Mouse (Mus musculus) right cerebral cortex, postnatal 4 days (tissue): Measurements from ENCODE around the gene Mospd3.

Experiments
- DNase-seq: peaks from one replicate; pipeline ENCODE4 v3.0.0-alpha.2; 2022

The Mospd3 gene

GRCm38 (mm10) chr5:137600619-137601364, at the start of gene Mospd3:
Gene Mospd3, minus strand, starts transcription at chr5:137601058.
- peak; percentile 92 for DNase-seq

GRCm38 (mm10) chr5:137649669-137650571, 49.1 kb upstream of the Mospd3 start:
- no peak for DNase-seq

GRCm38 (mm10) chr5:137649251-137649650, 48.4 kb upstream of the Mospd3 start:
- DNase-seq = no peak

GRCm38 (mm10) chr5:137647827-137648601, 47.2 kb upstream of the Mospd3 start:
- DNase-seq = no peak

- DNase-seq = no peak
These were observed 44.8 kb upstream of the Mospd3 start, which contains the start of gene Irs3 for GRCm38 (mm10) chr5:137645652-137646091. Gene Irs3, minus strand, starts transcription at chr5:137645714.

GRCm38 (mm10) chr5:137645091-137645651, 44.3 kb upstream of the Mospd3 start:
- no peak for DNase-seq

- DNase-seq = no peak
These were observed 43.6 kb upstream of the Mospd3 start for GRCm38 (mm10) chr5:137644484-137644883.

- DNase-seq = no peak
These were observed 42.0 kb upstream of the Mospd3 start for GRCm38 (mm10) chr5:137642886-137643285.

- no peak for DNase-seq
These were observed 40.2 kb upstream of the Mospd3 start, which contains the start of gene Sap25 for GRCm38 (mm10) chr5:137641054-137641453. Gene Sap25, plus strand, starts transcription at chr5:137641334.

- DNase-seq = no peak
These were observed 38.6 kb upstream of the Mospd3 start for GRCm38 (mm10) chr5:137639472-137639871.

- no peak for DNase-seq
These were observed 32.7 kb upstream of the Mospd3 start for GRCm38 (mm10) chr5:137633397-137634084.

GRCm38 (mm10) chr5:137631591-137631990, 30.7 kb upstream of the Mospd3 start:
- DNase-seq = no peak

- DNase-seq = no peak
These were observed 30.3 kb upstream of the Mospd3 start for GRCm38 (mm10) chr5:137631171-137631570.

GRCm38 (mm10) chr5:137630602-137631001, 29.7 kb upstream of the Mospd3 start:
- DNase-seq = no peak

GRCm38 (mm10) chr5:137629906-137630545, 29.2 kb upstream of the Mospd3 start:
- no peak for DNase-seq

- peak; percentile 44 for DNase-seq
These were observed 28.5 kb upstream of the Mospd3 start for GRCm38 (mm10) chr5:137629306-137629721.

GRCm38 (mm10) chr5:137628498-137629305, 27.8 kb upstream of the Mospd3 start, which contains the start of the genes Fbxo24, Lrch4 and Gm20605:
Gene Fbxo24, minus strand, starts transcription at chr5:137629002.
Gene Lrch4, plus strand, starts transcription at chr5:137629121.
Gene Gm20605, plus strand, starts transcription at chr5:137629175.
- peak; percentile 95 for DNase-seq

- no peak for DNase-seq
These were observed 27.1 kb upstream of the Mospd3 start for GRCm38 (mm10) chr5:137627991-137628390.

- no peak for DNase-seq
These were observed 23.2 kb upstream of the Mospd3 start for GRCm38 (mm10) chr5:137623937-137624530.

- DNase-seq = no peak
These were observed 14.5 kb upstream of the Mospd3 start for GRCm38 (mm10) chr5:137615347-137615746.
